Mouse (Mus musculus) olfactory bulb, adult 2 months (tissue): ENCODE results near the gene Myod1.

Experiments used
- CTCF ChIP-seq: fragments of 200-500 bp; IDR thresholded peaks from 2 replicates; pipeline ENCODE4 v1.5.1; 2012; ENCODE audit warnings: low read depth, mild to moderate bottlenecking, low read length, moderate library complexity; ENCODE audit not compliant: insufficient read depth
- POLR2A ChIP-seq: fragments of 200-500 bp; IDR thresholded peaks from 2 replicates; pipeline ENCODE4 v1.6.1; 2012; ENCODE audit warnings: mild to moderate bottlenecking, low read depth, low read length, moderate library complexity; ENCODE audit not compliant: insufficient read depth

GRCm38 (mm10) chr7:46347692-46348091 is 28.6 kb upstream of the Myod1 start:
- TF ChIP-seq POLR2A (no peak), CTCF (no peak)
